Mouse (Mus musculus): ENCODE data around the gene Olfr1373. TPM values are rescaled to one million over a fixed set of nuclear protein-coding genes. Genes with fewer than 3 reads are reported as not detected.
"Not testable (repeated sequence)": the region's sequence is repeated elsewhere in the genome, so short reads cannot be mapped to it uniquely, and the experiment has no call there.

Olfr1373 gene
- total and polyA plus RNA-seq, 3 experiments, result not detected

DNA sequence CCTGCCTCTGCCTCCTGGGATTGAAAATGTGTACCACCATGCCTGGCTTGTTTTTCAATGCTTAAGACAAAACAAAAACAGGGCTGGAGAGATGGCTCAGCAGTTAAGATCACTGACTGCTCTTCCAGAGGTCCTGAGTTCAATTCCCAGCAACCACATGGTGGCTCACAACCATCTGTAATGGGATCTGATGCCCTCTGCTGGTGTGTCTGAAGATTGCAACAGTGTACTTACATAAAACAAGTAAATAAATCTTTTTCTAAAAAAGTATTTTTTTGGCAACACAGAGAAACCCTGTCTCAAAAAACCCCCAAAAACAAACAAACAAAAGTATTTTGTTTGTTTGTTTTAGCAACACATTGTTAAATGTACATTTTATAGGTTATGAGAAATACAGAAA, 24.9 kb downstream of the Olfr1373 start:
- TF ChIP-seq MYC (IDR thresholded peaks at IDR 0.05; ENCODE audit: low read depth, low read length) (0 out of 2 replicates have a peak, but pooled peaks have one; percentile 28), SMC3 (IDR thresholded peaks at IDR 0.05; ENCODE audit: low read depth, low read length) (peak; percentile 30; the same call in 1 of the 2 replicates), CTCF (IDR thresholded peaks at IDR 0.05 in 2 of 3, conservative IDR thresholded peaks at IDR 0.05 in 1 of 3; ENCODE audit: control insufficient read depth in 1 of 3, insufficient read depth in 1 of 3, low read depth in 2 of 3, low read length in 3 of 3, poor library complexity in 1 of 3, severe bottlenecking in 1 of 3) (peak in 2 of 3 experiments; percentile 48 to 50; a peak in 4 of 6 replicates)
- H3K27ac ChIP-seq (ENCODE audit: control insufficient read depth, low read depth, low read length); H3K79me2 ChIP-seq (ENCODE audit: control insufficient read depth, insufficient read depth, low read length, poor library complexity); H3K4me3 ChIP-seq (ENCODE audit: control insufficient read depth in 1 of 2, insufficient read depth in 1 of 2, low read depth in 2 of 2, low read length in 2 of 2); H3K9me3 ChIP-seq (replicated peaks; ENCODE audit: insufficient read depth, low read length); DNase-seq (ENCODE audit: low read depth, low spot score); H3K27me3 ChIP-seq (ENCODE audit: control insufficient read depth in 1 of 2, insufficient read depth in 2 of 2, low read length in 2 of 2); H3K9ac ChIP-seq (ENCODE audit: control insufficient read depth, low read depth, low read length, poor library complexity, severe bottlenecking); H3K4me1 ChIP-seq (ENCODE audit: control insufficient read depth in 1 of 2, insufficient read depth in 2 of 2, low read length in 2 of 2): not testable (repeated sequence)
- peaks cover 6 to 70% of the 10 kb centered on the region in 2 experiments for H3K36me3 ChIP-seq (ENCODE audit: control insufficient read depth in 1 of 2, insufficient read depth in 2 of 2, low read length in 2 of 2)

DNA sequence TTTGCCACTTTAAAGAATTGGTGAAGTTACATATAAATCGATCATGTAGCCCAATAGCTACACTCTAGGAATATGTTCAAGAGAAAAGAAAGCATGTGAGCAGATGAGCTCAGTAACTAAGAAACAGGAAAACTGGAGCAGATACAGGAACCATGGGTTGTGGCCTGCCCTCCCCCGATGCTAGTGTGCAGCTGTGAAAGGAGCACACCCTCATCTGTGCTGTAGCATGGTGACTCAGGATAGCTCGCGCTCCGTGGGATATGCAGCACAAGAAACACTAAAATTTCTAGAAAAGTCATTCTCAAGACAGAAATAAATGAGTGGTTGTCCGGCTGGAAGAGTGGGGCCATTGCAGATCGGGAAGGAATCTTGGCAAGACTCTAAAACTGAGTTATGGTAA, 28.2 kb downstream of the Olfr1373 start:
- peak; percentile 13 for DNase-seq (ENCODE audit: low read depth, low spot score)
- peaks cover 19% of the 10 kb centered on the region for H3K79me2 ChIP-seq (ENCODE audit: control insufficient read depth, insufficient read depth, low read length, poor library complexity)
- H3K9me3 ChIP-seq (replicated peaks; ENCODE audit: insufficient read depth, low read length), result no peaks in the 10 kb centered on the region
- H3K4me1 ChIP-seq (ENCODE audit: control insufficient read depth in 1 of 2, insufficient read depth in 2 of 2, low read length in 2 of 2), result peaks cover 6 to 15% of the 10 kb centered on the region in 2 experiments; a peak in 3 of 4 replicates
- H3K9ac ChIP-seq (ENCODE audit: control insufficient read depth, low read depth, low read length, poor library complexity, severe bottlenecking), result no peak overlapping the region
- H3K36me3 ChIP-seq (ENCODE audit: control insufficient read depth in 1 of 2, insufficient read depth in 2 of 2, low read length in 2 of 2), result peaks cover 25 to 72% of the 10 kb centered on the region in 2 experiments
- H3K27ac ChIP-seq (ENCODE audit: control insufficient read depth, low read depth, low read length), result no peak overlapping the region
- H3K27me3 ChIP-seq (ENCODE audit: control insufficient read depth in 1 of 2, insufficient read depth in 2 of 2, low read length in 2 of 2), result no peaks in the 10 kb centered on the region
- H3K4me3 ChIP-seq (ENCODE audit: control insufficient read depth in 1 of 2, insufficient read depth in 1 of 2, low read depth in 2 of 2, low read length in 2 of 2), result no peak overlapping the region
- TF ChIP-seq ZMIZ1 (IDR thresholded peaks at IDR 0.05; ENCODE audit: low read depth, low read length) (no peak), ZKSCAN1 (IDR thresholded peaks at IDR 0.05; ENCODE audit: low read depth, low read length) (no peak), KAT2A (conservative IDR thresholded peaks at IDR 0.05; ENCODE audit: low read depth, low read length) (no peak), USF2 (IDR thresholded peaks at IDR 0.05; ENCODE audit: borderline replicate concordance in 1 of 2, insufficient read depth in 1 of 2, low read depth in 1 of 2, low read length in 2 of 2) (no peak), SMC3 (IDR thresholded peaks at IDR 0.05; ENCODE audit: low read depth, low read length) (no peak), RCOR1 (IDR thresholded peaks at IDR 0.05; ENCODE audit: low read depth, low read length) (no peak), BHLHE40 (IDR thresholded peaks at IDR 0.05; ENCODE audit: borderline replicate concordance, low read depth, low read length) (no peak), POLR2AphosphoS5 (IDR thresholded peaks at IDR 0.05; ENCODE audit: borderline replicate concordance, low read depth, low read length) (no peak), MAX (IDR thresholded peaks at IDR 0.05; ENCODE audit: low read length) (no peak), POLR2AphosphoS2 (IDR thresholded peaks at IDR 0.05; ENCODE audit: low read length) (no peak), CTCF (IDR thresholded peaks at IDR 0.05 in 2 of 3, conservative IDR thresholded peaks at IDR 0.05 in 1 of 3; ENCODE audit: control insufficient read depth in 1 of 3, insufficient read depth in 1 of 3, low read depth in 2 of 3, low read length in 3 of 3, poor library complexity in 1 of 3, severe bottlenecking in 1 of 3) (no peak), CHD2 (IDR thresholded peaks at IDR 0.05; ENCODE audit: low read length) (no peak), ETS1 (IDR thresholded peaks at IDR 0.05; ENCODE audit: low read depth, low read length) (no peak), GABPA (IDR thresholded peaks at IDR 0.05; ENCODE audit: low read depth, low read length) (no peak)

GRCm38 (mm10) chr11:52116117-52116516, 29.2 kb downstream of the Olfr1373 start:
- H3K36me3 ChIP-seq (ENCODE audit: control insufficient read depth in 1 of 2, insufficient read depth in 2 of 2, low read length in 2 of 2), result peaks cover 25 to 62% of the 10 kb centered on the region in 2 experiments
- H3K9ac ChIP-seq (ENCODE audit: control insufficient read depth, low read depth, low read length, poor library complexity, severe bottlenecking); H3K27ac ChIP-seq (ENCODE audit: control insufficient read depth, low read depth, low read length); H3K27me3 ChIP-seq (ENCODE audit: control insufficient read depth in 1 of 2, insufficient read depth in 2 of 2, low read length in 2 of 2); H3K4me3 ChIP-seq (ENCODE audit: control insufficient read depth in 1 of 2, insufficient read depth in 1 of 2, low read depth in 2 of 2, low read length in 2 of 2); H3K9me3 ChIP-seq (replicated peaks; ENCODE audit: insufficient read depth, low read length): not testable (repeated sequence)
- DNase-seq (ENCODE audit: low read depth, low spot score), result peak; percentile 10
- peaks cover 28% of the 10 kb centered on the region for H3K79me2 ChIP-seq (ENCODE audit: control insufficient read depth, insufficient read depth, low read length, poor library complexity)
- peaks cover 6 to 15% of the 10 kb centered on the region in 2 experiments; a peak in 3 of 4 replicates for H3K4me1 ChIP-seq (ENCODE audit: control insufficient read depth in 1 of 2, insufficient read depth in 2 of 2, low read length in 2 of 2)

All from MEL (cell line).